9 mouse cellular contexts compared by ENCODE assay signal in the genomic region with DNA sequence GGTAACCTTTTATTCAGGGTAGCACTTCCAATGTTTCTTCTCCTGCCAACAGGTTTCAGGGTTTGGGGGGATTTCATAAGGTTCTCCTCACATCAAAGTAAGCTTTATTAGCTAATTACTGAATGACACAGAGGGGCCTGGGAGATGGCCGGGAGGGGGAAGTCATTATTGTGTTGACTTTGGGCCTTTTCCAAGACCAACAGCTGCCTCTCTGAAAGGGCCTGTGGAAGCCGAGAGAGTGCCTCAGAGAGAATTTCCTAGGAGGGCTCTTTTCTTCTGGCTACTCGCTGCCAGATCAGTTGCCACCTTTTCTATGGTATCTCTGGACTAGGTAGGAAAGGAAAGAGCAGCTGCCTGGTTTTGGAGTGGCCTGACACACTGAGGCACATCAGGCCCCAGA. TPM values are rescaled to one million over a fixed set of nuclear protein-coding genes. Genes with fewer than 3 reads are reported as not detected.
DNase-seq lines count a peak whose midpoint lies in the region; ATAC-seq and TF ChIP-seq lines count a peak whose summit lies in the region.
"Had no signal": no experiment of that assay in that cellular context is flagged by ENCODE, and none has a peak within 500 bp of the region (broad histone marks: within the 10 kb centered on the region; RNA-seq: fewer than 3 reads in every experiment).

No protein-coding gene starts in this region.

- intact Hi-C loops in left cerebral cortex, postnatal 25 days (cut with DNase I): no loop called here

- no peak for DNase-seq in kidney, postnatal 36 days
- DNase-seq in embryonic facial prominence, embryonic 11.5 days (ENCODE audit: low spot score): no peak
- no peak for DNase-seq in intestine, embryonic 14.5 days (ENCODE audit: low spot score)
- DNase-seq in midbrain, postnatal 0 days (ENCODE audit: low spot score): peak; percentile 44
- no peak for DNase-seq in adrenal gland, adult 18-20 months (ENCODE audit: low spot score in 2 of 2)
- DNase-seq in cerebellum, adult 11 months: no peak
- DNase-seq in left cerebral cortex, postnatal 25 days (ENCODE audit: low spot score in 2 of 2): no peak
- DNase-seq: layer of hippocampus, adult 9-11 months had no signal

- TF ChIP-seq CTCF in midbrain, postnatal 0 days (IDR thresholded peaks at IDR 0.05): no peak

- H3K4me1 ChIP-seq in kidney, embryonic 15.5 days: peaks cover 38% of the 10 kb centered on the region
- H3K4me1 ChIP-seq in embryonic facial prominence, embryonic 11.5 days (ENCODE audit: control insufficient read depth, insufficient read depth, low read length): peaks cover 6% of the 10 kb centered on the region
- peaks cover 7% of the 10 kb centered on the region for H3K4me1 ChIP-seq in intestine, embryonic 14.5 days (replicated peaks; ENCODE audit: control insufficient read depth, insufficient read depth, low read length)
- peaks cover 11% of the 10 kb centered on the region; the same call in 1 of the 2 replicates for H3K4me1 ChIP-seq in midbrain, postnatal 0 days (ENCODE audit: insufficient read depth, low read length)

- ATAC-seq in kidney, embryonic 15.5 days (replicated peaks; ENCODE audit: low FRiP score): no peak
- 0 out of 2 replicates have a peak, but pooled peaks have one; percentile 47 for ATAC-seq in embryonic facial prominence, embryonic 11.5 days (replicated peaks; ENCODE audit: insufficient number of reproducible peaks, low FRiP score, low TSS enrichment, low read depth)
- no peak for ATAC-seq in intestine, embryonic 14.5 days (replicated peaks; ENCODE audit: low FRiP score, low TSS enrichment, low read depth)
- no peak for ATAC-seq in midbrain, postnatal 0 days (ENCODE audit: low FRiP score)

- H3K27me3 ChIP-seq in kidney, embryonic 15.5 days: peaks cover 35% of the 10 kb centered on the region
- no peaks in the 10 kb centered on the region for H3K27me3 ChIP-seq in embryonic facial prominence, embryonic 11.5 days (ENCODE audit: control insufficient read depth, insufficient read depth, low read length)
- no peaks in the 10 kb centered on the region for H3K27me3 ChIP-seq in intestine, embryonic 14.5 days (replicated peaks; ENCODE audit: control insufficient read depth, insufficient read depth, low read length)
- no peaks in the 10 kb centered on the region for H3K27me3 ChIP-seq in midbrain, postnatal 0 days (ENCODE audit: insufficient read depth, low read length)

- WGBS in kidney, embryonic 15.5 days: 7% methylated on average over 3 of the region's 3 CpGs
- WGBS in embryonic facial prominence, embryonic 11.5 days: 14% methylated on average over 3 of the region's 3 CpGs
- 29% methylated on average over 3 of the region's 3 CpGs for WGBS in intestine, embryonic 14.5 days
- 29% methylated on average over 3 of the region's 3 CpGs for WGBS in midbrain, postnatal 0 days

- H3K36me3 ChIP-seq in kidney, embryonic 15.5 days: no peaks in the 10 kb centered on the region
- H3K36me3 ChIP-seq in embryonic facial prominence, embryonic 11.5 days (replicated peaks; ENCODE audit: control insufficient read depth, insufficient read depth, low read depth, low read length): no peaks in the 10 kb centered on the region
- no peaks in the 10 kb centered on the region for H3K36me3 ChIP-seq in intestine, embryonic 14.5 days (ENCODE audit: control insufficient read depth, insufficient read depth, low read length)
- no peaks in the 10 kb centered on the region for H3K36me3 ChIP-seq in midbrain, postnatal 0 days (ENCODE audit: insufficient read depth, low read length)

- no peak overlapping the region for H3K9ac ChIP-seq in kidney, embryonic 15.5 days
- H3K9ac ChIP-seq in embryonic facial prominence, embryonic 11.5 days (replicated peaks; ENCODE audit: low read length): no peak overlapping the region
- no peak overlapping the region for H3K9ac ChIP-seq in intestine, embryonic 14.5 days (ENCODE audit: low read length)
- no peak overlapping the region for H3K9ac ChIP-seq in midbrain, postnatal 0 days (replicated peaks; ENCODE audit: low read length, poor library complexity, severe bottlenecking)

- H3K4me3 ChIP-seq in kidney, embryonic 15.5 days (replicated peaks): no peak overlapping the region
- no peak overlapping the region for H3K4me3 ChIP-seq in embryonic facial prominence, embryonic 11.5 days (ENCODE audit: low read depth, low read length)
- no peak overlapping the region for H3K4me3 ChIP-seq in intestine, embryonic 14.5 days (ENCODE audit: low read depth, low read length)
- no peak overlapping the region for H3K4me3 ChIP-seq in midbrain, postnatal 0 days (ENCODE audit: low read depth, low read length)

- peak overlapping the region; percentile 42 for H3K4me2 ChIP-seq in kidney, embryonic 15.5 days
- H3K4me2 ChIP-seq in embryonic facial prominence, embryonic 11.5 days (ENCODE audit: low read depth, low read length): no peak overlapping the region
- peak overlapping the region; percentile 37; the same call in 1 of the 2 replicates for H3K4me2 ChIP-seq in intestine, embryonic 14.5 days (ENCODE audit: low read length)
- peak overlapping the region; percentile 42; the same call in 1 of the 2 replicates for H3K4me2 ChIP-seq in midbrain, postnatal 0 days (ENCODE audit: low read depth, low read length, poor library complexity, severe bottlenecking)

- H3K27ac ChIP-seq in kidney, embryonic 15.5 days: peak overlapping the region; percentile 19; the same call in 1 of the 2 replicates
- H3K27ac ChIP-seq in embryonic facial prominence, embryonic 11.5 days (replicated peaks; ENCODE audit: low read depth, low read length): no peak overlapping the region
- no peak overlapping the region for H3K27ac ChIP-seq in intestine, embryonic 14.5 days (ENCODE audit: low read depth)
- no peak overlapping the region for H3K27ac ChIP-seq in midbrain, postnatal 0 days (ENCODE audit: low read depth, low read length)

- no peaks in the 10 kb centered on the region for H3K9me3 ChIP-seq in kidney, embryonic 15.5 days (replicated peaks)
- H3K9me3 ChIP-seq in embryonic facial prominence, embryonic 11.5 days (replicated peaks; ENCODE audit: control insufficient read depth, low read length): no peaks in the 10 kb centered on the region
- H3K9me3 ChIP-seq in intestine, embryonic 14.5 days (ENCODE audit: control insufficient read depth, low read length): no peaks in the 10 kb centered on the region
- H3K9me3 ChIP-seq in midbrain, postnatal 0 days (ENCODE audit: low read length): no peaks in the 10 kb centered on the region

RNA-seq across cellular contexts. Expression of gene Nectin1, which starts 6.5 kb away (rescaled TPM):
- 4.1 and 4.9 TPM in 2 replicates for polyA plus RNA-seq in kidney, embryonic 15.5 days (2015; fragmentation: Nextera tagmentation; extraction: Ambion mirVana)
- polyA plus RNA-seq in embryonic facial prominence, embryonic 11.5 days (2014; fragmentation: Nextera tagmentation; extraction: Ambion mirVana): 4.8 and 5.3 TPM in 2 replicates
- 5.9 and 6.2 TPM in 2 replicates for polyA plus RNA-seq in intestine, embryonic 14.5 days (2014; fragmentation: Nextera tagmentation; extraction: Ambion mirVana)
- total RNA-seq in midbrain, postnatal 0 days (2014; rRNA removed): 64.7 and 71.6 TPM in 2 replicates
- 14.9 and 15.4 TPM in 2 replicates for polyA plus RNA-seq in midbrain, postnatal 0 days (2015; fragmentation: Nextera tagmentation; extraction: Ambion mirVana)
- total RNA-seq in adrenal gland, adult 18-20 months (2021): 10 to 100 TPM; 25.8 to 27.4 TPM
- total RNA-seq in left cerebral cortex, postnatal 25 days (2021): 100 to 1,000 TPM in 1 of 2 experiments, 10 to 100 TPM in 1; 91.2 to 115 TPM
